Mouse (Mus musculus): Measurements from ENCODE around the gene Ica1l. TPM values are rescaled to one million over a fixed set of nuclear protein-coding genes. Genes with fewer than 3 reads are reported as not detected.
"Not testable (repeated sequence)": the region's sequence is repeated elsewhere in the genome, so short reads cannot be mapped to it uniquely, and the experiment has no call there.

The Ica1l gene
- polyA plus RNA-seq (2011; ENCODE audit: insufficient read length, low read depth, missing spikeins), result 1.5 and 4.1 TPM in 2 replicates

DNA sequence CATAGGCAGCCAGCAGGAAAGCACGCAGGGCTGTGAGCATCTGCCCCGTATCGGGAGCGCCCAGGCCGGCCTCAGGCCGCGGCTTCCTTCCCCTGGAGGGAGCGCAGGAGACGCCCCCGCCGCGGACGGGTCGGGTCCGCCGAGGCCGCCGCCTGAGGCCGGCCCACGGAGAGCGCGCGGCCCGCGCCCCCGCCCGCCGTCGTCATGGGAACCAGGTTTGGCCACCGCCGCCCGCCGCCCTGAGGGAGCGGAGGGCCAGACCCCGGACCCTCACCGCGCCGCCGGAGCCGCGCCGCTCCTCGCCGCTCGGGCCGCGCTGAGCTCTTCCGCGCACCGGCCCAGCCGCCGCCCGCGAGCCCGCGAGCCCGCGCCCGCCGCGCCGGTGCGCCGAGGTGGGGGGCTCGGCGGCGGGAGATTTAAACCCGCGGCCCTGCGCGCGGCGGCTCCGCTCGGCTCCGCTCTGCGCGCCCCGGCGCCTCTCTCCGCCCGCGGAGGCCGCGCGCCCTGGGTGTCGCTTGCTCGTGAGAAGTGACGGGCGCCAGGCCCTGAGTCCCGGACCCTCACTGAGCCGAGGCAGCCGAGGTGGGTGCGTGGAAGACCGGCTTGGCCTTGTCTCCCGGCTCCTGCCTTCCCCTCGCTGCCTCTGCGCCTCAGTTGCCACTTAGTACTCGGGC is at the start of gene Ica1l:
Gene Ica1l (minus strand): TSS at position 389 of the 674 bp plus-strand sequence.
- Histone ChIP-seq H3K27ac (ENCODE audit: insufficient read depth, low read length) (no peak within 1 kb of the TSS), H3K4me3 (ENCODE audit: insufficient read depth, low read length) (peak within 1 kb of the TSS; percentile 40)
- TF ChIP-seq CTCF (IDR thresholded peaks at IDR 0.05; ENCODE audit: borderline replicate concordance, insufficient read depth, low read length) (no peak), POLR2A (IDR thresholded peaks at IDR 0.05; ENCODE audit: low read depth, low read length) (no peak)

DNA sequence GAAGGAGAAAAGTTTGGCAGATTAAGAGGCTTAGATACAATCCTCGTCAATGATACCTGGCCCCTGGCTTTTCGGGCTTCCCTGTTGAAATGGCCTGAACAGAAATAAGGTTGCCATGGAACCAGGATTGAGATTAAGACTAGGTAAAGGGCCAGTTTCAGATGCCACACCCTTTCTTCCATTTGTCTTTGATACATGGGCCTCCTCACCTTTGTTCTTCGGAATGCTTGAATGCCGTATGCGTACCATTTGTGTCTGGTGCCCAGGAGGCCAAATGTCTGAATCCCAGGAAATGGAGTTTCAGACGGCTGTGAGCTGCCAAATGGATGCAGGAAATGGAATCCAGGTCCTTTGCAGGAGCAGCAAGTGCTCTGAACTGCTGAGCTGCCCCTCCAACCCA is 33.4 kb upstream of the Ica1l start:
- Histone ChIP-seq H3K27ac (ENCODE audit: insufficient read depth, low read length) (no peak overlapping the region), H3K4me3 (ENCODE audit: insufficient read depth, low read length) (no peak overlapping the region), H3K4me1 (ENCODE audit: control insufficient read depth, insufficient read depth, low read length) (no peaks in the 10 kb centered on the region)
- TF ChIP-seq POLR2A (IDR thresholded peaks at IDR 0.05; ENCODE audit: low read depth, low read length), result no peak
- no peak for TF ChIP-seq CTCF (IDR thresholded peaks at IDR 0.05; ENCODE audit: borderline replicate concordance, insufficient read depth, low read length)

More for the DNA sequence above, at the start of gene Ica1l:
- H3K4me1 ChIP-seq (ENCODE audit: control insufficient read depth, insufficient read depth, low read length), result no peaks in the 10 kb centered on the region

- no peak overlapping the region for H3K4me3 ChIP-seq (ENCODE audit: insufficient read depth, low read length)
- H3K27ac ChIP-seq (ENCODE audit: insufficient read depth, low read length), result no peak overlapping the region
- no peaks in the 10 kb centered on the region for H3K4me1 ChIP-seq (ENCODE audit: control insufficient read depth, insufficient read depth, low read length)
- no peak for TF ChIP-seq CTCF (IDR thresholded peaks at IDR 0.05; ENCODE audit: borderline replicate concordance, insufficient read depth, low read length)
Observed at GRCm38 (mm10) chr1:60075590-60075989, 32.6 kb upstream of the Ica1l start.

- TF ChIP-seq CTCF (IDR thresholded peaks at IDR 0.05; ENCODE audit: borderline replicate concordance, insufficient read depth, low read length), result no peak
- Histone ChIP-seq H3K4me3 (ENCODE audit: insufficient read depth, low read length) (no peak overlapping the region), H3K27ac (ENCODE audit: insufficient read depth, low read length) (no peak overlapping the region)
Observed at GRCm38 (mm10) chr1:60074935-60075334, 32.0 kb upstream of the Ica1l start.

DNA sequence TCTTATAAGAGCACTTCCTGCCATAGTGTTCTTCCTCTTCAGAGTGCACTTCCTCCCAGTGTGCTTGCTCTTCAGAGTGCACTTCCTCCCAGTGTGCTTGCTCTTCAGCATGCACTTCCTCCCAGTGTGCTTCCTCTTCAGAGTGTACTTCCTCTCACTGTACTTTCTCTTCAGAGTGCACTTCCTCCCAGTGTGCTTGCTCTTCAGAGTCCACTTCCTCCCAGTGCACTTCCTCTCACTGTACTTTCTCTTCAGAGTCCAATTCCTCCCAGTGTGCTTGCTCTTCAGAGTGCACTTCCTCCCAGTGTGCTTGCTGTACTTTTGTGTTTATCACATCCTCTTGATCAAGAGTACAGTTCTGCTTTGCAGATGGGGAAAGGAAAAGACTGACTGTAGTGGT is 27.7 kb upstream of the Ica1l start:
- not testable (repeated sequence) for H3K27ac ChIP-seq (ENCODE audit: insufficient read depth, low read length); H3K4me1 ChIP-seq (ENCODE audit: control insufficient read depth, insufficient read depth, low read length); H3K4me3 ChIP-seq (ENCODE audit: insufficient read depth, low read length)

More at GRCm38 (mm10) chr1:60074935-60075334, 32.0 kb upstream of the Ica1l start:
- H3K4me1 ChIP-seq (ENCODE audit: control insufficient read depth, insufficient read depth, low read length), result no peaks in the 10 kb centered on the region

DNA sequence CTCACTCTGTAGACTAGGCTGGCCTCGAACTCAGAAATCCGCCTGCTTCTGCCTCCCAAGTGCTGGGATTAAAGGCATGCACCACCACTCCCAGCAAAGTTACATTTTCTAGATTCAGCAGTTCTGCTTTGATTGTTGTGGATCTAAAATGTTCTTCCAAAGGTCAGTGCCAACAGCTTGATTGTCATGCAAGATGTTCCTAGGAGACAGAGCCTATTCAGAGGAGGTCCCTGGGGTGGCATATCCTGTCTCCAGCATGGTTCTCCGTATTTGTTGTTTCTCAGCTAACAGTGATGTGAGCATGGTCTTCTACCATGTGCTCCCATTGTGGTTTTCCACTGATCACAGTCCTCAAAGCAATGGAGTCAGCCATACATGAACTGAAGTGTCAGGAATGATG is 13.3 kb upstream of the Ica1l start:
- TF ChIP-seq CTCF (IDR thresholded peaks at IDR 0.05; ENCODE audit: borderline replicate concordance, insufficient read depth, low read length), result no peak
- TF ChIP-seq POLR2A (IDR thresholded peaks at IDR 0.05; ENCODE audit: low read depth, low read length), result no peak
- no peak overlapping the region for H3K4me3 ChIP-seq (ENCODE audit: insufficient read depth, low read length)
- H3K4me1 ChIP-seq (ENCODE audit: control insufficient read depth, insufficient read depth, low read length), result no peaks in the 10 kb centered on the region
- no peak overlapping the region for H3K27ac ChIP-seq (ENCODE audit: insufficient read depth, low read length)

DNA sequence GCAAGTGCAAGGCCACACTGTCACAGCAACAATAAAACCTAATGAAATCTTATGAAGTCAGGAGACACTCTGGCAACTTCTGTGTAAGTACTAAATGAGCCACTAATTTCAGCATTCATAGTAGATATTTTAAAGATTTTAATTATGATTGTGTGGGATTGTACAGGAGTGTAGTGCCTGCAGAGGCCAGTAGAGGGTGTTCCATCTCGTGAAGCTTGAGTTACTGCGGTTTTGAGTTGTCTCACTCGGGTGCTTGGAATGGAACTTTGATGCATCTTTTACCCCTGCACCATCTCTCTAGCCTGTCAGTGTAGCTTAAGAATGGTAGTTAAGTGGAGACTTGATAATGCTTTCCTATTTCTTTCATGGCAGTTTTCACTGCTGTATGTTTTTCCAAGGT is 11.7 kb upstream of the Ica1l start:
- Histone ChIP-seq H3K4me1 (ENCODE audit: control insufficient read depth, insufficient read depth, low read length) (no peaks in the 10 kb centered on the region), H3K4me3 (ENCODE audit: insufficient read depth, low read length) (no peak overlapping the region), H3K27ac (ENCODE audit: insufficient read depth, low read length) (no peak overlapping the region)
- TF ChIP-seq CTCF (IDR thresholded peaks at IDR 0.05; ENCODE audit: borderline replicate concordance, insufficient read depth, low read length) (no peak), POLR2A (IDR thresholded peaks at IDR 0.05; ENCODE audit: low read depth, low read length) (no peak)

DNA sequence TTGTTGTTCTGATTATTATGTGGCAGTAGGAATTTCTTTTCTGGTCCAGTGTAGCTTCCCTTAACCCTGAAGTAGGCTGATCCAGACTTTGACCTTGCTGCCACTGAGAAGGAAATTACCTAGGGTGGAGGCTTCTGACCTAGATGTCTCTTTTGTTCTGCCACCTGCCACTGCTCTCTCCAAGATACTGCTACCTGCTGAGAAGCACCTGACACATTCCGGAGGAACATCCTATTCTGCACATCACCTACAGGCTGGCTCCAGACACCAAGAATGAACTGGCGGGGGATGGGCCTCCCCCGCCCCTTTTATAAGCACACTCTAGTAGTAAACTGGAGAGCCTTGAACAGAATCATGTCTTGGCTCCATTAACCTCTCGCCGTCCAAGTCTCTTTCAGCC is 4.5 kb upstream of the Ica1l start:
- H3K27ac ChIP-seq (ENCODE audit: insufficient read depth, low read length); H3K4me1 ChIP-seq (ENCODE audit: control insufficient read depth, insufficient read depth, low read length); H3K4me3 ChIP-seq (ENCODE audit: insufficient read depth, low read length): not testable (repeated sequence)

DNA sequence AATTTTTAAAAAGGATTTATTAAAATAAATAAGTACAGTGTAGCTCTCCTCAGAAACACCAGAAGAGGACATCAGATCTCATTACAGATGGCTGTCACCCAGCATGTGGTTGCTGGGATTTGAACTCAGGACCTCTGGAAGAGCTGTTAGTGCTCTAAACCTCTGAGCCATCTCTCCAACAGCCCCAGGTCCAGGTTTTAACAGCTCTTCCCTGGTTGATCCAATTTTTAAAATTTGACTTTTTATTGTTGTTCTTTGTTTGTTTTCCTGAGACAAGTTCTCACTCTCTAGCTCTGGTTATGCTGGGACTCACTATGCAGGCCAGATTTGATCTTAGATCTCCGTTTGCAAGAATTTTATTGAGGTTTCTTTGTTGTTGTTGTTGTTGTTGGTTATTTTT is 1.6 kb upstream of the Ica1l start:
- Histone ChIP-seq H3K4me3 (ENCODE audit: insufficient read depth, low read length) (no peak overlapping the region), H3K27ac (ENCODE audit: insufficient read depth, low read length) (no peak overlapping the region), H3K4me1 (ENCODE audit: control insufficient read depth, insufficient read depth, low read length) (no peaks in the 10 kb centered on the region)
- no peak for TF ChIP-seq CTCF (IDR thresholded peaks at IDR 0.05; ENCODE audit: borderline replicate concordance, insufficient read depth, low read length)
- no peak for TF ChIP-seq POLR2A (IDR thresholded peaks at IDR 0.05; ENCODE audit: low read depth, low read length)

GRCm38 (mm10) chr1:60042398-60042795 is 587 bp downstream of the Ica1l start:
- Histone ChIP-seq H3K4me1 (ENCODE audit: control insufficient read depth, insufficient read depth, low read length) (no peaks in the 10 kb centered on the region), H3K27ac (ENCODE audit: insufficient read depth, low read length) (no peak overlapping the region), H3K4me3 (ENCODE audit: insufficient read depth, low read length) (peak overlapping the region; percentile 34)

GRCm38 (mm10) chr1:60035044-60035443 is 7.9 kb downstream of the Ica1l start:
- TF ChIP-seq POLR2A (IDR thresholded peaks at IDR 0.05; ENCODE audit: low read depth, low read length) (no peak), CTCF (IDR thresholded peaks at IDR 0.05; ENCODE audit: borderline replicate concordance, insufficient read depth, low read length) (no peak)
- H3K4me1 ChIP-seq (ENCODE audit: control insufficient read depth, insufficient read depth, low read length), result no peaks in the 10 kb centered on the region
- no peak overlapping the region for H3K4me3 ChIP-seq (ENCODE audit: insufficient read depth, low read length)
- H3K27ac ChIP-seq (ENCODE audit: insufficient read depth, low read length), result no peak overlapping the region

More at GRCm38 (mm10) chr1:60042398-60042795, 587 bp downstream of the Ica1l start:
- TF ChIP-seq POLR2A (IDR thresholded peaks at IDR 0.05; ENCODE audit: low read depth, low read length) (no peak), CTCF (IDR thresholded peaks at IDR 0.05; ENCODE audit: borderline replicate concordance, insufficient read depth, low read length) (no peak)
